Mouse (Mus musculus): ENCODE measurements around the gene Oat.

GRCm38 (mm10) chr7:132570071-132570470, 6.1 kb downstream of the Oat start:
- TF ChIP-seq CTCF (IDR thresholded peaks at IDR 0.05; ENCODE audit: low read depth) (no peak), EP300 (optimal IDR thresholded peaks at IDR 0.05) (no peak)
